ENCODE assay signal across 22 mouse cellular contexts in the genomic region with DNA sequence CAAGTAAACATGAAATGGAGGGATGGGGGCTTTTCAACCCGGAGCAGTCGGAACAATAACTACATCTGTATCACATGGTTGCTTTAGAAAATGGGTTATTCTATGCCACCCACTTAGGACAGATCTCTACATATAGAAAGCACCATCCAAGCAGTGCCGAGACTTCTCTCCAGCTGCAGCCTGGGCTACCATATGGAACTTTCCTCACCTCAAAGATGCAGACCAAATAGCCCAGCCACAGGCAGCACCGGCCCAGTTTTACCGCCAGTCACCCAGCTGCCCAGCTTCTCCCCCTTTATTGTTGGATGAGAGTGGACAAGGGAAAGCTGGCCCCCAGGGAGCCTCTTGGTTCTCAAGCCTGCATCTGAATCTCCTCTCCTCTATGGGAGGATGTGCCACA. TPM values are rescaled to one million over a fixed set of nuclear protein-coding genes. Genes with fewer than 3 reads are reported as not detected.
"Had no signal": no experiment of that assay in that cellular context is flagged by ENCODE, and none has a peak within 500 bp of the region (broad histone marks: within the 10 kb centered on the region; RNA-seq: fewer than 3 reads in every experiment).

No protein-coding gene starts in this region.

- H3K4me3 ChIP-seq: lung, embryonic 15.5 days; megakaryocyte, embryonic 14.5 days; midbrain, embryonic 12.5 days; neural tube, embryonic 12.5 days; stomach, embryonic 15.5 days had no signal

- H3K36me3 ChIP-seq: lung, embryonic 15.5 days; midbrain, embryonic 12.5 days; neural tube, embryonic 12.5 days; stomach, embryonic 15.5 days had no signal

- H3K9me3 ChIP-seq: lung, embryonic 15.5 days; megakaryocyte, embryonic 14.5 days; midbrain, embryonic 12.5 days; neural tube, embryonic 12.5 days; stomach, embryonic 15.5 days had no signal

- H3K27me3 ChIP-seq: lung, embryonic 15.5 days; megakaryocyte, embryonic 14.5 days; midbrain, embryonic 12.5 days; neural tube, embryonic 12.5 days; stomach, embryonic 15.5 days had no signal

- H3K27ac ChIP-seq: lung, embryonic 15.5 days; macrophage; midbrain, embryonic 12.5 days; neural tube, embryonic 12.5 days; stomach, embryonic 15.5 days; stomach, postnatal 0 days had no signal

- H3K4me1 ChIP-seq: lung, embryonic 15.5 days; megakaryocyte, embryonic 14.5 days; neural tube, embryonic 12.5 days; stomach, embryonic 15.5 days had no signal

- ATAC-seq: liver, postnatal 0 days; lung, postnatal 0 days had no signal

- H3K4me2 ChIP-seq: lung, embryonic 15.5 days; midbrain, embryonic 12.5 days; neural tube, embryonic 12.5 days; stomach, embryonic 15.5 days had no signal

- H3K9ac ChIP-seq: liver, postnatal 0 days; lung, embryonic 15.5 days; midbrain, embryonic 12.5 days; neural tube, embryonic 12.5 days; stomach, embryonic 15.5 days had no signal

- DNase-seq: liver, postnatal 0 days; lung, adult 2 months; lung, postnatal 14 days; lung, postnatal 36 days; midbrain, embryonic 14.5 days; right cerebral cortex, postnatal 14 days; thymus, adult 2 months; thymus, postnatal 25 days; thymus, postnatal 4 days had no signal

RNA-seq across cellular contexts. Expression of a gene that starts 15.1 kb away (rescaled TPM):
- total RNA-seq: megakaryocyte progenitor cell, adult 5-6 weeks; monocyte, adult 5-6 weeks; neutrophil, adult 5-6 weeks had no signal
- polyA plus RNA-seq: liver, postnatal 0 days; lung, adult 2 months; lung, embryonic 15.5 days; lung, postnatal 0 days; macrophage; spleen, adult 2 months; stomach, embryonic 15.5 days; stomach, postnatal 0 days; testis, adult 2 months had no signal
